Mouse (Mus musculus) heart, embryonic 15.5 days (tissue): ENCODE results near the gene Mgst2. TPM values are rescaled to one million over a fixed set of nuclear protein-coding genes. Genes with fewer than 3 reads are reported as not detected.
A peak's percentile ranks its signal among the peaks of the same experiment; 100 is the strongest.

Source experiments
- ATAC-seq: fragments of 200-750 bp; cut with Nextera tagmentation; replicated peaks from 2 replicates; pipeline ENCODE4 v1.8.0; 2017; ENCODE audit warnings: low read depth, moderate TSS enrichment; ENCODE audit not compliant: insufficient number of reproducible peaks, insufficient read depth, low FRiP score
- H3K27ac ChIP-seq: fragments of 300-500 bp; sonication (generic); 2 replicates; pipeline ENCODE4 v1.5.1; 2015; ENCODE audit warnings: mild to moderate bottlenecking, inconsistent platforms
- H3K27me3 ChIP-seq: fragments of 300-500 bp; sonication (generic); 2 replicates; pipeline ENCODE4 v1.6.1; 2015; ENCODE audit warnings: inconsistent platforms
- H3K36me3 ChIP-seq: fragments of 300-500 bp; sonication (generic); 2 replicates; pipeline ENCODE4 v1.6.1; 2015; ENCODE audit warnings: mild to moderate bottlenecking, inconsistent platforms
- H3K4me1 ChIP-seq: fragments of 300-500 bp; sonication (generic); replicated peaks from 2 replicates; pipeline ENCODE4 v1.6.1; 2015; ENCODE audit warnings: inconsistent platforms
- H3K4me2 ChIP-seq: fragments of 300-500 bp; sonication (generic); 2 replicates; pipeline ENCODE4 v1.6.1; 2015; ENCODE audit warnings: inconsistent platforms, mild to moderate bottlenecking, moderate library complexity
- H3K4me3 ChIP-seq: fragments of 300-500 bp; sonication (generic); 2 replicates; pipeline ENCODE4 v1.5.1; 2015; ENCODE audit warnings: mild to moderate bottlenecking, inconsistent platforms
- H3K9ac ChIP-seq: fragments of 300-500 bp; sonication (generic); 2 replicates; pipeline ENCODE4 v1.6.1; 2015; ENCODE audit warnings: mild to moderate bottlenecking, inconsistent platforms
- H3K9me3 ChIP-seq: fragments of 300-500 bp; sonication (generic); replicated peaks from 2 replicates; pipeline ENCODE4 v1.6.1; 2016; ENCODE audit warnings: inconsistent platforms
- WGBS: fragments of 180-500 bp; shearing (Covaris S2); methylation state at CpG from one replicate; pipeline ENCODE4 v1.1.7; 2015; ENCODE audit warnings: mixed read lengths; 5-methylcytosine and 5-hydroxymethylcytosine counted together
- polyA plus RNA-seq: library from polyadenylated mRNA; unstranded; fragments of >200 nt; fragmentation: Nextera tagmentation; extraction: Ambion mirVana; gene quantifications from 2 replicates; pipeline ENCODE4 v1.2.1, GENCODE M21; 2015

Gene Mgst2
- polyA plus RNA-seq, 1 experiment from 2014 or later: 7.2 TPM

DNA sequence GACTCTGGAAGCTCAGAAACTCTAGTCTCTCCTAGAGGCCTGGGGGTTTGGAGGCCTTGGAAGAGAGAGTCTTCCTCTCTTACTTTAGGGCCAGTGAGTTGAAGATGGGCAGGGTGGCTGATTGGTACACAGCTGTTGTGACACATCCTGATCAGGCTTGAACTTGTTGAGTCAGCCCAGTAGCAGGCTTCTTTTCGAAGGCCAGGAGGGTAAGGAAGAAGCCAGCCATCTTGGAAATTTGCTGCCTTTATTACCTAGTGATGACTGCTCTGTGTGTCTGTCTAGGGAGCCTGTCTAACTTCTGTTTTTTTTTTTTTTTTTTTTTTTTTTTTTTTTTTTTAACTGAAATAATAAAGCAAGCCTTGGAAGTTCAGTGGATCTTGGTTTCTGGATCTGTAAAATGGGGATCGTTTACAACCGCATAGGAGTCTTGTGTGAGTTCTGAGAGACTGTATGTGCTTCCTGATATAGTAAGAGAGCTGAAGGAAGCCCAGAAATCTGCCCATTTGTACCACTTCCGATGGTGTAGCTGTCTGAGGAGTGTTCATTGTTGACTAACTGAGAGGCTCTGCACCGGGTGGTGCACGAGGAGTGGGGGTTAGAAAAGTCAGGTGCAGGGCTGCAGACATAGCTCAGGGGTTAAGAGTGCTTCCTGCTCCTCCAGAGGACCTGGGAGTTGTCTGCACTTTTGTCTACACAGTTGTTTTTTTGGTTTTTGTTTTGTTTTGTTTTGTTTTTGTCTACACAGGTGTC, 5.7 kb upstream of the Mgst2 start:
- no peaks in the 10 kb centered on the region for H3K27me3 ChIP-seq
- no peak overlapping the region for H3K27ac ChIP-seq
- no peak overlapping the region for H3K4me3 ChIP-seq
- no peak overlapping the region for H3K9ac ChIP-seq
- no peaks in the 10 kb centered on the region for H3K9me3 ChIP-seq
- ATAC-seq: no peak
- H3K4me2 ChIP-seq: no peak overlapping the region
- WGBS: 74% methylated on average over 6 of the region's 6 CpGs
- H3K36me3 ChIP-seq: no peaks in the 10 kb centered on the region
- peaks cover 27% of the 10 kb centered on the region for H3K4me1 ChIP-seq

DNA sequence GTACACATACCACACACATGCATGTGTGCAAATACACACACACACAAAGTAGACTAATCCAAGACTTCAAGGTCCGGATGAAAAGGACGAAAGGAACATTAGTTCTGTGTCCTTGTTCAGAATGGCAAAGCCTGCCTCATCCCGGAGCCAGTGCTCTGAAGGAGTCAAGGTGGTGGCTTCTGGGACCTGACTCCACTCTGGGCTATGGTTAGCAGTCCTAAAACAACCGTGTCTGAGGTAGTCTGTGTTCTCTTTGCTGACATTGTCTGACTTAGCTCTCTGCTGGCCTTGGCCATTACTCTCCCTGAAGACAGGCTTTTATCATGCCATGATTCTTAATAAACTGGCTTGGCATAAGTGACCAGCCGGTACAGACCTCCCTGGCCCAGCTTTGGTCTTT, 745 bp upstream of the Mgst2 start:
- Histone ChIP-seq H3K4me3 (no peak overlapping the region), H3K9ac (no peak overlapping the region), H3K4me1 (peaks cover 37% of the 10 kb centered on the region), H3K4me2 (no peak overlapping the region), H3K9me3 (no peaks in the 10 kb centered on the region), H3K27me3 (no peaks in the 10 kb centered on the region), H3K27ac (no peak overlapping the region), H3K36me3 (no peaks in the 10 kb centered on the region)
- no peak for ATAC-seq
- 87% methylated on average over 5 of the region's 5 CpGs for WGBS

DNA sequence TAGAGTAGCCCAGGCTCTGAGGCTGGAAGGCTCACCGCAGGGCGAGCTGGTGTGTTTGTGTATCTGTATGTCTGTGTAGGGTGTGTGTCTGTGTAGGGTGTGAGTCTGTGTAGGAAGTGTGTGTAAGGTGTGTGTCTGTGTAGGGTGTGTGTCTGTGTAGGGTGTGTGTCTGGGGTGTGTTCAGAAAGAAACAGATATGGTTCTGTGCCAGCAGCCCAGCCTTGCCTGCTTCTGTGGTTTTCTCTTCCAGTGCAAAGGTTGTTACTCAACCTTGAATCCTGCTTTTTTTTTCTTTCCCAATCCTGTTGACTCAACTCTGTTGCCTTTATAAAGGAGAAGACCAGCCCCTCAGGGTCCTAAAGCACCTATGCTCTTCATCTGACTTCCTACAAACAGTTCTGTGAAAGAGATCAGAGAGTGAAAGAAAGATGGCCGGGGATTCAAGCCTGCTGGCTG, 689 bp downstream of the Mgst2 start:
- Histone ChIP-seq H3K27ac (0 out of 2 replicates have a peak overlapping the region, but pooled peaks have one; percentile 27), H3K4me3 (no peak overlapping the region), H3K9ac (no peak overlapping the region; the same call in 1 of the 2 replicates), H3K4me1 (peaks cover 36% of the 10 kb centered on the region), H3K36me3 (no peaks in the 10 kb centered on the region), H3K27me3 (no peaks in the 10 kb centered on the region), H3K9me3 (no peaks in the 10 kb centered on the region), H3K4me2 (0 out of 2 replicates have a peak overlapping the region, but pooled peaks have one; percentile 4)
- 81% methylated on average over 3 of the region's 3 CpGs for WGBS
- no peak for ATAC-seq

DNA sequence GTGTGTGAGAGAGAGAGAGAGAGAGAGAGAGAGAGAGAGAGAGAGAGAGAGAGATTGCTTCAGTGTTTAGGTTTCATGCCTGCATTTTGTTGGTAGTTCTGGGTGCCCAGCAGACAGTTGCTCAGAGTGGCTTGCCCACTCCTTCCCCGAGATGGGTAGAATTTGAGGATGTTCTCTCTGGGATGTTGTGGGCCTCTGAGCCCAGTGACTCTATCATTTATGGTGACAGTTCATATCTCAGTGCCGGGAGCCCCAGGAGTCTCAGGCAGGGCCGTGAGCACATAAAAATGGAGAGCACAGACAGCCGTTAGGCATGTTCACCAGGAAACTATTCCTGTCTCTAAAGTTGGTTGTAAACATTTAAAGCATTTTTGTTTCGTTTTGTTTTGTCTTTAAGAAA, 1.2 kb downstream of the Mgst2 start:
- Histone ChIP-seq H3K27me3 (no peaks in the 10 kb centered on the region), H3K4me3 (no peak overlapping the region), H3K4me1 (peaks cover 39% of the 10 kb centered on the region), H3K9ac (no peak overlapping the region), H3K27ac (no peak overlapping the region; the same call in 1 of the 2 replicates), H3K4me2 (0 out of 2 replicates have a peak overlapping the region, but pooled peaks have one; percentile 4), H3K36me3 (no peaks in the 10 kb centered on the region), H3K9me3 (no peaks in the 10 kb centered on the region)
- WGBS: 45% methylated on average over 5 of the region's 5 CpGs
- no peak for ATAC-seq

DNA sequence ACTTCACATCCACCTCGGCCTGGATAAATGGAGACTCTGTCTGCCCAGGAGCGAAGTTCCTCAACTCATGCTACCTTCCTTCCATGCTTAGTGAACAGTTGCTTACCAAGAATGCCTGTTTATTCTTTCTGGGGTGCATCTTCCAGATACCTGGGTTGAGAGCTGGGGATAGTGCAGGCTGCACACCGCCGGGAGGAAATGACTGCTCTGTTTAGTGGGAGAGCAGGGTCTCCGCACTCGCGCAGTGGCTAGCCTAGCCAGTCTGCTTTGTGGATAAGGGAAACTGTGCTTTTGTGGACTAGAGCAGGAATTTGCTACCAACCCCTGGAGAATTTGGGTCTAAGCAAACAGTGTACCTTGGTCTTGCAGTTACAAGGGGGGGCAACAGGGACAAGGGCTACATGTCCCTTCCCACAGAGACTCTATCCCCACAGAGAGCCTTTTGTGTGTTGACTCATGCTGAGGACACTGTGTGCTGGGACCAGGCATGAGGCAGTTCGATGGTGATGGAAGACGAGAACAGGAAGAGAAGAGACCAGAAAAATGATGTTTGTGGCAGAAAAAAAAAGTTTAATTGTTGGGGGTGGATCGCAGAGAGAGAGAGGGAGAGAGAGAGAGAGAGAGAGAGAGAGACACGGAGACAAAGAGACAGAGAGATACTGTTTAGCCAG, 1.9 kb downstream of the Mgst2 start:
- Histone ChIP-seq H3K27ac (peak overlapping the region; percentile 67), H3K4me2 (peak overlapping the region; percentile 15; the same call in 1 of the 2 replicates)
- 64% methylated on average over 11 of the region's 11 CpGs for WGBS

DNA sequence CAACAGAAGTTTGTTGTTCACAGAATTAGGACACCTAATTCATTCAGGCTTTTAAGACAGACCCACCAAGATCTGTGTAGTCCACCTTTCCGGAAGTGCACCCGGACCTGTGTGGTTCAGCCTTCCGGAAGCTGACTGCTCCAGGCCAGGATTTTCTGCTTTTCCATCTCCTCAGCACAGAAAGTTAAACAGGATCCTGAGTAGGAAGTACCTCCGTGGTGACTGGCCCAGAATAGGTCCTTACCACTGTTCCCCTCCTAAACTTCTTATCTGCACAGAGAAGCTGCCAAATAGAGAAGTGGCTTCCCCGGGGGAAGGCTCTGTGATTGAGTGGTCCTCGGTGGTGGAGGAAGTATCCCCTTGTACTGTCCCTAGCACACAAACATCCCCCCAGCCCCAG, 2.4 kb downstream of the Mgst2 start:
- Histone ChIP-seq H3K4me3 (no peak overlapping the region), H3K4me2 (peak overlapping the region; percentile 15; the same call in 1 of the 2 replicates)
- peak; percentile 49; the same call in 1 of the 2 replicates for ATAC-seq

More for the DNA sequence above, 1.9 kb downstream of the Mgst2 start:
- no peak overlapping the region for H3K4me3 ChIP-seq
- no peaks in the 10 kb centered on the region for H3K27me3 ChIP-seq
- H3K9me3 ChIP-seq: no peaks in the 10 kb centered on the region
- H3K9ac ChIP-seq: no peak overlapping the region
- peaks cover 41% of the 10 kb centered on the region for H3K4me1 ChIP-seq
- H3K36me3 ChIP-seq: no peaks in the 10 kb centered on the region
- ATAC-seq: no peak

DNA sequence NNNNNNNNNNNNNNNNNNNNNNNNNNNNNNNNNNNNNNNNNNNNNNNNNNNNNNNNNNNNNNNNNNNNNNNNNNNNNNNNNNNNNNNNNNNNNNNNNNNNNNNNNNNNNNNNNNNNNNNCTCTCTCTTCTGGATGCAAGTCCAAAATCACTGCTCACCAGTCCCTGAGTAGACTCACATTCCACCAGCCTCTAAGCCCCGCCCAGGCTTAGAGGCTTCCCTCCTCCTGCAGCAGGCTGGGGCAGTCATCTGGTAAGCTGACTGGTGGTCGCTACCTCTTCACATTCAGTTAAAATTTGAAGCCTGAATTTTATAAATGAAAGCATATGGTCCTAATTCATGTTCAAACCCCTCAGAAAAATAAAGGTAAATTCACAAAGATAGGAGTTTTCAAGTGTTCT, 8.4 kb downstream of the Mgst2 start:
- H3K27me3 ChIP-seq: no peaks in the 10 kb centered on the region
- 36% methylated on average over 2 of the region's 2 CpGs for WGBS
- no peak overlapping the region for H3K9ac ChIP-seq
- peaks cover 13% of the 10 kb centered on the region for H3K4me1 ChIP-seq
- ATAC-seq: no peak; the same call in 1 of the 2 replicates
- peak overlapping the region; percentile 36; the same call in 1 of the 2 replicates for H3K27ac ChIP-seq
- no peaks in the 10 kb centered on the region for H3K9me3 ChIP-seq
- no peak overlapping the region for H3K4me2 ChIP-seq
- H3K36me3 ChIP-seq: no peaks in the 10 kb centered on the region
- no peak overlapping the region for H3K4me3 ChIP-seq

More for the DNA sequence above, 2.4 kb downstream of the Mgst2 start:
- Histone ChIP-seq H3K9ac (no peak overlapping the region), H3K36me3 (no peaks in the 10 kb centered on the region), H3K27me3 (no peaks in the 10 kb centered on the region), H3K27ac (peak overlapping the region; percentile 67), H3K9me3 (no peaks in the 10 kb centered on the region), H3K4me1 (peaks cover 41% of the 10 kb centered on the region)
- WGBS: 34% methylated on average over 6 of the region's 6 CpGs

DNA sequence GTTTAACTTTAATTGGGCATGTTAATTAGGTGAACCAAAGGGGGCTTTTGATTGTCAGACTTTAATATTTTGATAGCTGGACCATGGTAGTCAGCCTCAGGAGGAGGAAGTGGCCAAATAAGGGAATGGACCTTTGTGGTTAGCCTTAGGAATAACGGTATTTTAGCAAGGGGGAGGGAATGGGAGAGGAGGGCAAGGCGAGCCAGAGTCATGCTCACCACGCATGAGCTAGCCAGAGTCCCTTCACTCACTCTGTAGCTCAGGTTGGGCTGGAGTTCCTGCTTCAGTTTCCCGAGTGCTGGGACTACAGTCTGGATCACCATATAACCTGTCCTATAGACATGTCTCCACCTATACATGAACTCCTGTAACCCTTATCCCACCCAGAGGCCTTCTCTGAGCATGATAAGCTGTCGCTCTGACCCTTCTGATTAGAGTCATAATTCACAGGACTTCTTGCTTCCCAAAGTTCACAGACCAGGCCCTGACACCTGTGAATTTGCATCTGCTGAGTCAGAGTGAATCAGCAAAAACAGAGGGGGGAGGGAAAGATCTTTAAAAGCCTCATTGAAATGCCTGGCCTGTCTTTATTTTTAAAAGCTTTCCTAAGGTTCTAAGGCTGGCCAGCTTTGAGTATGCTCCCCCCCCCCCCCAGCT, 10.4 kb downstream of the Mgst2 start:
- H3K4me2 ChIP-seq: no peak overlapping the region
- H3K4me1 ChIP-seq: peaks cover 10% of the 10 kb centered on the region
- no peaks in the 10 kb centered on the region for H3K27me3 ChIP-seq
- no peak overlapping the region for H3K9ac ChIP-seq
- H3K4me3 ChIP-seq: no peak overlapping the region
- H3K9me3 ChIP-seq: no peaks in the 10 kb centered on the region
- WGBS: 70% methylated on average over 5 of the region's 5 CpGs
- no peak for ATAC-seq
- H3K36me3 ChIP-seq: no peaks in the 10 kb centered on the region
- H3K27ac ChIP-seq: no peak overlapping the region

DNA sequence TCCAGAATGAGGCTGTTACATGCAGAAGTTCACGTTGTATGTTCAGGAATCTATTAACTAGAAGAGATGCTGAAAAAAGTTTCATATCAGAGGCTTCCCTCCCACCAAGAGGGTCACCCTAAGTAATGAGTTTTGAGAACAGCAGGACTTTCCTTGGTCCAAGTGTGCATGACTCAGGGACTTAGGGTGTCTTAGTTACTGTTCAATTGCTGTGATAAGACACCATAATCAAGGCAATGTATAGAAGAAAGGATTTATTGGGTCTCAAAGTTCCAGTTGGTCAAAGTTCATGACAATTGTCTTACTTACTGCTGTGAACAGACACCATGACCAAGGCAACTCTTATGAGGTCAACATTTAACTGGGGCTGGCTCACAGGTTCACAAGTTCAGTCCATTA, 10.9 kb downstream of the Mgst2 start:
- Histone ChIP-seq H3K4me3 (no peak overlapping the region), H3K9me3 (no peaks in the 10 kb centered on the region), H3K36me3 (no peaks in the 10 kb centered on the region), H3K4me2 (no peak overlapping the region), H3K4me1 (peaks cover 5% of the 10 kb centered on the region), H3K27me3 (no peaks in the 10 kb centered on the region), H3K9ac (no peak overlapping the region), H3K27ac (no peak overlapping the region)
- 85% methylated on average over 1 of the region's 1 CpGs for WGBS
- ATAC-seq: no peak

DNA sequence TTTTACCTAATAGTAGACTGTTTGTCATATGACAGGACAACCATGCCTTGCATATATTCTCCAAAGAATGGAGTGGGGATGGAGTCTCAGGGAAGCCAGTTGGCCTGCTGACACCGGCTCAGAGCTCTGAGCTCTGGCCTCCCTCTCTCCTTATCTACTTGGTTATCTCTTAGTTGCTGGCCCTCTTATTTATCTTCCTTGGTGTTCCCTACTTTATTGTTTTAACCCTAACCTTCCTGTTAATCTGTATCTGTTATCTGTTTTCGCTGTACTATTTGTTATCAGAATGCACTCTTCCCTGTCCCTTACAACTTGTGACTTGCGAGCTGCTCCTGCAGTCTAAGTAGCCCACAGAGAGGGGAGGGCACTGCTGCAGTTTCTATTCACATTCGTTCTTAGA, 12.5 kb downstream of the Mgst2 start:
- 41% methylated on average over 4 of the region's 4 CpGs for WGBS
- ATAC-seq: no peak
- H3K4me3 ChIP-seq: no peak overlapping the region

DNA sequence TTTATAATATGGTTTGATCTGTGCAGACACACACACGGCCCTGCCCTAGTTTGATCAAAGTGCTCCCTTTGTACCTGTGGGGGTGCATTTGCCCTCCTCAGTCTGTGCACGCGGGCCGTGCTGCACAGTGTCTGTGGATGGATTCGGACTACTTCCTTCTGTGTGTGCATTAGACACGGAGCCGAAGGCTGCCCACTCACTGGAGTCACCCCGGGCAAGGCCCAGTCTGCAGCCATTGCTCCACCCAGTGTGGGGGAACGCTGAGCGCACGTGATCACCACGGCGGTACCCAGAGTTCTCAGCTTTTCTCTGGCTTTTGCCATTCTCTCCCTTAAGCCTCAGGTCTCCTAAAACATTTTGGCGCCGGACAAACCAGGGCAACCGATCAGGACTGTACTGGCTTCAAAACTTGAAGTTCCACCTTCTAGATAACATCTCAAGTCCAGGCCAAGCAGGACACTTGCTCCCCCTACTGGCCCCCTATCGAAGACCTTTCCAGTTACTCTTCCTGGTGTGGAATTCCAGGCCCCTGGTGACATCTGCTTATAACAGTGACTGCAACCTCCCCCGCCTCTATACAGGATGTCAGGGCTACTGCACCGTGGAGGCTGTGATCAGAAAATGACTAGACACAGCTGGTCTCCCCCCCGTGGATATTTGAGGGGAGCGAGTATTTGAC, 13.4 kb downstream of the Mgst2 start:
- Histone ChIP-seq H3K27ac (no peak overlapping the region), H3K4me2 (no peak overlapping the region), H3K9ac (no peak overlapping the region), H3K4me1 (no peaks in the 10 kb centered on the region), H3K4me3 (no peak overlapping the region), H3K27me3 (no peaks in the 10 kb centered on the region), H3K36me3 (no peaks in the 10 kb centered on the region), H3K9me3 (no peaks in the 10 kb centered on the region)
- peak; percentile 36; the same call in 1 of the 2 replicates for ATAC-seq
- WGBS: 66% methylated on average over 21 of the region's 21 CpGs

More for the DNA sequence above, 12.5 kb downstream of the Mgst2 start:
- Histone ChIP-seq H3K4me2 (no peak overlapping the region), H3K27me3 (no peaks in the 10 kb centered on the region), H3K36me3 (no peaks in the 10 kb centered on the region), H3K4me1 (no peaks in the 10 kb centered on the region), H3K9ac (no peak overlapping the region), H3K9me3 (no peaks in the 10 kb centered on the region), H3K27ac (no peak overlapping the region)
